Mouse (Mus musculus) cerebellum, adult 2 months (tissue): ENCODE data around the gene Mapk10. TPM values are rescaled to one million over a fixed set of nuclear protein-coding genes. Genes with fewer than 3 reads are reported as not detected.

Source experiments
- DNase-seq, 2 experiments: peaks; one replicate each; pipeline ENCODE4 v3.0.0; 2021
- H3K27ac ChIP-seq: fragments of 200-500 bp; 2 replicates; pipeline ENCODE4 v1.5.1; 2012; ENCODE audit warnings: low read length, control low read depth, inconsistent platforms; ENCODE audit not compliant: insufficient read depth
- H3K27me3 ChIP-seq: fragments of 200-500 bp; 2 replicates; pipeline ENCODE4 v1.6.1; 2012; ENCODE audit warnings: inconsistent platforms, mild to moderate bottlenecking, low read length, moderate library complexity; ENCODE audit not compliant: control insufficient read depth, insufficient read depth
- H3K4me1 ChIP-seq: fragments of 200-500 bp; 2 replicates; pipeline ENCODE4 v1.6.1; 2011; ENCODE audit warnings: low read length; ENCODE audit not compliant: control insufficient read depth, insufficient read depth
- H3K4me3 ChIP-seq: fragments of 200-500 bp; replicated peaks from 2 replicates; pipeline ENCODE3; 2011; ENCODE audit warnings: mild to moderate bottlenecking, low read depth, low read length, control low read depth; ENCODE audit not compliant: insufficient read depth
- CTCF ChIP-seq: fragments of 200-500 bp; IDR thresholded peaks from 2 replicates; pipeline ENCODE4 v1.5.1; 2011; ENCODE audit warnings: low read depth, mild to moderate bottlenecking, control low read depth, low read length, moderate library complexity, borderline replicate concordance; ENCODE audit not compliant: insufficient read depth
- POLR2A ChIP-seq: fragments of 200-500 bp; IDR thresholded peaks from 2 replicates; pipeline ENCODE4 v1.6.1; 2011; ENCODE audit warnings: low read length, control low read depth, borderline replicate concordance; ENCODE audit not compliant: insufficient read depth
- WGBS: fragments of 180-500 bp; shearing (Covaris S2); methylation state at CpG from one replicate; pipeline ENCODE4 v1.1.7; 2018; 5-methylcytosine and 5-hydroxymethylcytosine counted together
- polyA plus RNA-seq: library from polyadenylated mRNA; depleted of rRNA; stranded (reverse); fragments of >200 nt; gene quantifications from 2 replicates; pipeline ENCODE4 v1.2.3, GENCODE M21; 2012

Mapk10 gene
- polyA plus RNA-seq, 1 experiment: 167 TPM

DNA sequence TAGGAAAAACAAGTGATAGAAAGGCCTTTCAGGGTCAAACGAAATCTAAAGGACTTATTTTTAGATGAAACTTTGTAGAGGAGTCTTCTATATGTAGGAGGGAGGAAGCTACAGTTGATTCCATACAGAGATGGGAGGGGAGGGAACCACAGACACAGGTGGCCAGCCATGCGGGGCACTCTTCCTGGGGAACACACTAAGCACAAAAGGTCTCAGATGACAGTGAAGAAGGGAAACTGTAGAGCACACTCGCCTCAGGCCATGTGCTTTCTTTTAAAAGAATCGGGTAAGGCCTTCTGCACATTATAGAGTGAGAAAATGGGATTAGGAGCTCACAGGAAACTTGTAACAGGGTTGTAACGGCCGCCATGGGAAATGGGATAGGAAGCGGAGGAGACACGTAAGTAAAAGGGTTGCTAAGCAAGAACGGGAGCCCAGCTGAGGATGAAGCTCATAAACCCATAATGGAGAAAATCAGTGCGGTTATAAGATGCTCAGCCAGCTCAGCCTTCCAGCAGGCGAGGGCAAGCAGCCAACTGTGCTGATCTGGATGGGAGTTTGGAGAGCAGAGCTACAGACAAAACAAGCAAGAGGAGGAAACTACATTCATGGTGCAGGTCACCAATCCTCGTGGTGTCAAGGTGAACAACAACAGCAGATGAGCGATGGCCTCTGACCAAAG, 182.1 kb downstream of the Mapk10 start:
- WGBS: 21% methylated on average over 13 of the region's 13 CpGs
- H3K4me3 ChIP-seq: no peak overlapping the region
- no peak overlapping the region for H3K27ac ChIP-seq
- peak; percentile 86 for DNase-seq
- peaks cover 12% of the 10 kb centered on the region for H3K4me1 ChIP-seq
- no peaks in the 10 kb centered on the region for H3K27me3 ChIP-seq
- TF ChIP-seq CTCF (no peak), POLR2A (no peak)

DNA sequence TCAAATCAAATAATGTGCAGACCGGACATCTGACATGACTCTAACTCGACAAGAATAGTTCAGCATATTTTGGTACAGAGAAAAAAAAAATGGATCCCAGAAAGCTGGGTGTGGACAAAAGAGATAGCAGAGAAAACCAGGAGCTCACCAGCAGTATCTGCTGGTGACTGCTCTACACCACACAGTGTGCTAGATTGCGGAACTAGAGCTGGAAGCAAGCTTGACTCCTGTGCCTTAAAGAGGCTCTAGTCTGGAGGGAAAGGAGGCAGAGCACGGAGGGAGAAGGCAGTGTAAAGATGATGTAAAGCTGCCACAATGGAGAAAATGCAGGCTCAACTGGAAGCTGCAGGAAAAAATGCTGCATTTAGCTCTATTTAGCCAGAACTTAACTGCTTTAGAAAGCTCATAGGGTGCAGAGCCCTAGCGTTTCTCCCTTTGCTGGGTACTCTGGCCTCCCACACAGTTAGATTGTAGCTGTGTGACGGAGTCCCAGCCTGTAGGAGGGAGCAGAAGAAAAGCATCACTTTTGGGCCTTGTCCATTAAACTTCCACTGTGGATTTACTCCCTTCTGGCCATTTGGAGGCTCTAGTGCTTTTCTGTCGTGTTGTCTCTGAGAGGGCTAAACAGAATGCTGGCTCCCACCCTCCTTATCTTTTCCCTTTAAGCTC, 188.5 kb downstream of the Mapk10 start:
- Histone ChIP-seq H3K27me3 (no peaks in the 10 kb centered on the region), H3K4me3 (no peak overlapping the region), H3K27ac (0 out of 2 replicates have a peak overlapping the region, but pooled peaks have one; percentile 27), H3K4me1 (peaks cover 17% of the 10 kb centered on the region)
- DNase-seq: peak in 1 of 2 experiments; percentile 36
- 31% methylated on average over 7 of the region's 7 CpGs for WGBS
- TF ChIP-seq POLR2A: no peak
- TF ChIP-seq CTCF: no peak

DNA sequence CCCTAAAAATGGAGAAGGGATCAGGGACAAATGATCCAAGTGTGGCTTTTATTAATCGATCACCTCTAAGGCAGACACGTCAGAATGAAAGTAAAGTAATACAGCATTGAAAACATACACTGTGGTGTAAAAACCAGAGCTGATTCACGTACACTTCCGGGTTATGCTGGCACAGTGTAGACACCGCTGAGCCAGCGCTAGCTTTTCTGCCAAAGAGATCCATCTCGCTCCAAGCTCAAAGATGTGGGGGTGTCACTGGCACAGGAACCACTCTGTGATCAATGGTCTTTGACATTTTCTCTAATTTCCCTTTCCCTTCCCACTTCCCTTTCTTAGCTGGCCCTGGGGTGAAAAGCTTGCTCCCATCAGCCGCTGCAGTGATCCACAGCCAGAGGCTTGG, 189.7 kb downstream of the Mapk10 start:
- Histone ChIP-seq H3K4me1 (peaks cover 17% of the 10 kb centered on the region), H3K27ac (no peak overlapping the region), H3K4me3 (no peak overlapping the region), H3K27me3 (no peaks in the 10 kb centered on the region)
- 53% methylated on average over 8 of the region's 8 CpGs for WGBS
- peak; percentile 37 to 48 for DNase-seq
- TF ChIP-seq CTCF (no peak), POLR2A (no peak)

DNA sequence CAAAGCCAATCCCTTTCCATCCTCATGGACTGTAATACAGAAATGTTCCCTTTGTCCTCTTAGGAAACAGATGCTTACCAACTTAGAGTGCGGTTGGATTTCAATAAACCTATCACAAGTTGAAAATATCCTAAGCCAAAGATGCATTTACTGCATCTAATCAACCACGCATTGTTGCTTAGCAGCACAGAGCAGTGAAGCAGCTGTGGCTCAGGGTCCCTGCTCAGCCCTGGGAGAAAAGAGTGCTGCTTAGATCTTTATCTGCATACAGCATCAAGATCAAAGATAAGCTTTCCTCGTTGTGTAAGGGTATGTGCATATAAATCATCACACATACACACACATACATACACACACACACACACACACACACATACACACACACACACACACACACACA, 190.2 kb downstream of the Mapk10 start:
- no peak overlapping the region for H3K4me3 ChIP-seq
- 51% methylated on average over 3 of the region's 3 CpGs for WGBS
- peak in 1 of 2 experiments; percentile 4 for DNase-seq
- no peak overlapping the region for H3K27ac ChIP-seq
- TF ChIP-seq CTCF: no peak
- TF ChIP-seq POLR2A: no peak
- H3K27me3 ChIP-seq: no peaks in the 10 kb centered on the region
- peaks cover 17% of the 10 kb centered on the region for H3K4me1 ChIP-seq

DNA sequence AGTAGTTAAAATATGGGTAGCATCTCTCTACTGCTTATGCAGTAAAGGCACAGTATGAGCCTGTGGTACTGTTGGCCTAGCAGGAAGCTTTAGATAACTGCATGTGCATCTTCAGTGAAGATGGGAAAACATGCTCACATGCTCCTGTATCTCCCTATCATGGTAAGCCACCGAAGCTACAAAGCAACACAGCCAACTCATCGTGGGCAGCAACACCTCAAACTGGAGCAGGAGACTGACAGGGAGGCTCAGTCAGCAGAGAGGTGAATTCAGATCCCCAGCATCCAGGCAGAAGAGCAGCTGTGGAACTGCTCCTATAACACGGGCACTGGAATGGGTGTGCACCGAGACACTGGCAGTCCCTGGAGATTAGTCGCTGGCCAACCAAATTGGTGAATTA, 191.0 kb downstream of the Mapk10 start:
- 65% methylated on average over 5 of the region's 5 CpGs for WGBS

DNA sequence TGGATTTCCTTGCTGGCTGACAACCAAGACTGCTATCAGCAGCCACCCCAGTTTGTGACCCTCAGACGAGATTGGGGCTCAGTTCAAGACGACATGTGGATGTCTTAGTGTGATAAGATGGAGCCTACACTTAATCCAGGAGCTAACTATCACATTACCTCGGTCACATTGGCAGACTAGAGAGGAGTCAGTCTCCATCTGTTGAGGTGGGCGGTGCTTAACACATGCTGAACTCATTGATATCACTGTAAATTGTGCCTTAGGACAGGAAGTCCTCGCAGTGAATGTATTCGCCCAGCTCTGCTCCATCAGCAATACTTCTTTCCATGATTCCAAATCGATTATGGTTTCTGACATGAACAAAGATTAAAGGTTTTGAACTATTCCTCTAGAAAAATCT, 193.5 kb downstream of the Mapk10 start:
- no peak overlapping the region for H3K4me3 ChIP-seq
- WGBS: 37% methylated on average over 7 of the region's 7 CpGs
- peak in 1 of 2 experiments; percentile 10 for DNase-seq
- no peak overlapping the region for H3K27ac ChIP-seq
- TF ChIP-seq CTCF (no peak), POLR2A (no peak)
- no peaks in the 10 kb centered on the region for H3K27me3 ChIP-seq
- H3K4me1 ChIP-seq: peaks cover 14% of the 10 kb centered on the region

More for the DNA sequence above, 191.0 kb downstream of the Mapk10 start:
- TF ChIP-seq POLR2A (no peak), CTCF (no peak)
- Histone ChIP-seq H3K27ac (no peak overlapping the region), H3K4me3 (no peak overlapping the region), H3K27me3 (no peaks in the 10 kb centered on the region), H3K4me1 (peaks cover 17% of the 10 kb centered on the region)
- peak in 1 of 2 experiments; percentile 10 for DNase-seq

DNA sequence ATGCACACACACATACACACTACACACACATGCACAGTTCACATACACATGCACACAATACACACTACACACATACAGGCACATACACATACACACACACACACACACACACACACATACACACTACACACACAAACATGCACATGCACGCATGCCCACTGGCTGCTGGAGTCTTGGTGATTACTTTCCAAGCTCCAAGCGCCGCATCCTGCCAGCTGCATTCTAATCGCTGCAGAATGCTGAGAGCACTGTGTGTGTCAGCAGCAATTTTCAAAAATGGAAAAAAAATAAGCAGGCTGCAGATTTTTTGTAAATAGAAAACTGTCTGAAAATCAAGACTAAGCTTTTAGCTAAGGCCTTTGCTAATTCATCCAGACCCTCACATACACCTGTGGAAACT, 196.8 kb downstream of the Mapk10 start:
- Histone ChIP-seq H3K27ac (no peak overlapping the region), H3K4me1 (no peaks in the 10 kb centered on the region), H3K4me3 (no peak overlapping the region), H3K27me3 (no peaks in the 10 kb centered on the region)
- WGBS: 70% methylated on average over 4 of the region's 4 CpGs
- TF ChIP-seq CTCF: no peak
- no peak for TF ChIP-seq POLR2A
- DNase-seq: peak in 1 of 2 experiments; percentile 6

DNA sequence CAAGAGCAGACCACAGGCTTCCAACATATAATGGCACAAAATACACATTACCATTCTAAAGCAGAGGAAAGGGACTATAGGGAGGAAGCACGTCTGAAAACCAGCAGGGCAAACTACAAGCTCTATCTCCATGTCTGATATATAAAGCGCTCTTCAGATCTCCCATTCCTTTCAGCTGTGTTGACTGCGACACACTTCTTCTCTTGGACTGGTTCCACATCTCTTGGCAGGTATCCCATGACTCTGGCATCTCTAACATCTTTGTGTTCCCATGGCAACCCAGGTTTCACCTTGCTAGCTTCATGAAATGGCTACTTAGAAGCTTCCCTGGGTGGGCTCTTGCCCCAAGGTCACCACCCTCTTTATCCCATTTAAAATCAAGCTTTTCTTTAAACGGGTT, 202.2 kb downstream of the Mapk10 start:
- peak; percentile 78 to 86 for DNase-seq
- TF ChIP-seq CTCF (no peak), POLR2A (no peak)
- WGBS: 24% methylated on average over 4 of the region's 4 CpGs
- Histone ChIP-seq H3K4me3 (no peak overlapping the region), H3K4me1 (peaks cover 4% of the 10 kb centered on the region), H3K27me3 (no peaks in the 10 kb centered on the region), H3K27ac (no peak overlapping the region)
